Mouse (Mus musculus) G1E (cell line): Measurements from ENCODE around the gene Hectd4.

Experiments
- CTCF ChIP-seq: IDR thresholded peaks from 2 replicates; pipeline ENCODE4 v1.5.1; 2012; ENCODE audit warnings: low read depth, low read length, inconsistent platforms, mixed read lengths
- GATA1 ChIP-seq: IDR thresholded peaks from 2 replicates; pipeline ENCODE4 v1.6.1; 2012; ENCODE audit warnings: borderline replicate concordance, low read length, inconsistent platforms, mixed read lengths
- GATA2 ChIP-seq: IDR thresholded peaks from 2 replicates; pipeline ENCODE4 v1.6.1; 2012; ENCODE audit warnings: low read depth, low read length, inconsistent platforms, borderline replicate concordance

DNA sequence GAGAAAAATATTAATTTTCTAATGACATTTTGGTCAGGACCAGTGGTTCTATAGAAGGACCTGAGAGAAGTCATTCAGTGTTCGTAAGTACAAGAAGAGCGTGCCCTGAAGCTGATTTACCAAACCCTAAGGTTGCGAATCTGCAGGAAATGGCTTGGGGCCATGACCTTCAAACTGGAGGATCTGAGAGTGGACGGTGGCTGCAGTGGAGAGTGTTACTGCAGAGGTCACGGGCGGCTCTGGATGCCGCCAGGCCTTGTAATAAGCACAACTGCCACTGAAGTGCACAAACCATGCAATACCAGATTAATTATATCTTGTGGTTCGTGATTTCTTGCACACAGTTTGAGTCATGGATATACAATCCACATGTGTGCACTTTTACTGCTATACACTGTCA, 31.8 kb downstream of the Hectd4 start:
- TF ChIP-seq GATA2 (no peak), CTCF (no peak), GATA1 (no peak)
